Mouse (Mus musculus): ENCODE results near the gene Klhl21.

DNA sequence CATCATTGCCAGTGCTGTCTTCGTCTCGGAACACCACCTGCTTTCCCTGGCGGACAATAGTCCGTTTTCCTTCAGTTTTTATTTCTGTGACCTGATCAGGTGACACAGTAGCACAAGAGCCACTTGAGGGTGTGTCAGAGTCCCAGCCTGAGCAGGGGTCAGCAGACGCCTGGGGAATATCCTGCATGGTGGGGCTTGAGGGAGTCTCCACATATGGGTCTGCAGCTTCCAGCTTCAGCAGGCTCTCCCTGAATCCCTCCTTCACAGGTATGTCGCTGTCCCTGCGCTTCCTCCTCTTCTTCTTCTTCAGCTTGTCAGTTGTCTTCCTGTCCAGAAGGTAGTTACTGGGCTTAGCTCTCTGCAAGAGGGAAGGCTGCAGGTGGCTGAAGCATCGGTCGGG, 16.5 kb upstream of the Klhl21 start:
- TF ChIP-seq CTCF (IDR thresholded peaks at IDR 0.05; ENCODE audit: low read depth) (no peak), EP300 (IDR thresholded peaks at IDR 0.05; ENCODE audit: low read depth) (no peak)
